Mouse (Mus musculus) kidney, postnatal 10 days (tissue): ENCODE results near the gene Phf1.

Source experiments
- DNase-seq: peaks from one replicate; pipeline ENCODE4 v3.0.0; 2021; ENCODE audit warnings: mixed read lengths

The Phf1 gene

DNA sequence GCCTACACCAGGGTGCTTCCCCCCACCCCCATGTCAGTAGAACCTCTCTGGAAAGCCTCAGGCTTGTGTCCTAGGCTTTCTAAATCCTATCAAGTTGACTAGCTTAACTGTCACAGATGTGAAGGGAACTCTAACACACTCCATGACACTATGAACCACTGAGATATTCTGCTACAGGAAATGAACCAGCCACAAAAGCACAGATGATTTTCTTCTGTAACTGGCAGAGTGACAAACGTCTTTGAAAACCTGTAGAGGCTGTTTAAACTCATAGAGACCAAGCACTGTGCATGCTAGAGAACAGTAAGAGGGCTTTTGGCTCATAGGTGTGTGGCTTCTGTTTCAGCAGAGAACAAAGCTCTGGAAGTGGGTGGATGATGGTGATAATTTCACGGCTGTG lies 48.2 kb downstream of the Phf1 start:
- DNase-seq, result no peak

GRCm38 (mm10) chr17:26983382-26983781 lies 50.5 kb downstream of the Phf1 start:
- peak; percentile 53 for DNase-seq

- no peak for DNase-seq
Measured at GRCm38 (mm10) chr17:26985503-26986179, 52.8 kb downstream of the Phf1 start.
